Mouse (Mus musculus) gastrocnemius, postnatal 10 days (tissue): ENCODE data around the gene Tmeff1. TPM values are rescaled to one million over a fixed set of nuclear protein-coding genes. Genes with fewer than 3 reads are reported as not detected.

Experiments used
- DNase-seq: peaks from one replicate; pipeline ENCODE4 v3.0.0; 2021; ENCODE audit warnings: mixed read lengths
- long read RNA-seq, 2 experiments: library from polyadenylated mRNA; stranded (forward); transcript quantifications; one replicate each; pipeline ENCODE4 v2.0.0; 2021
- total RNA-seq, 2 experiments: library from RNA; stranded (reverse); gene quantifications; 2 replicates each; pipeline ENCODE4 v1.2.3; 2021

Tmeff1 gene
- total RNA-seq: 1 to 10 TPM; 2.7 to 3.1 TPM
- long read RNA-seq, experiment 1, partial matches to known transcripts: 0 of 3 reads
- long read RNA-seq, experiment 1, other reads (novel, unspliced or antisense): 2 of 3 reads
- long read RNA-seq, experiment 2, partial matches to known transcripts: 0 of 2 reads
- long read RNA-seq, experiment 2, other reads (novel, unspliced or antisense): 1 of 2 reads

DNA sequence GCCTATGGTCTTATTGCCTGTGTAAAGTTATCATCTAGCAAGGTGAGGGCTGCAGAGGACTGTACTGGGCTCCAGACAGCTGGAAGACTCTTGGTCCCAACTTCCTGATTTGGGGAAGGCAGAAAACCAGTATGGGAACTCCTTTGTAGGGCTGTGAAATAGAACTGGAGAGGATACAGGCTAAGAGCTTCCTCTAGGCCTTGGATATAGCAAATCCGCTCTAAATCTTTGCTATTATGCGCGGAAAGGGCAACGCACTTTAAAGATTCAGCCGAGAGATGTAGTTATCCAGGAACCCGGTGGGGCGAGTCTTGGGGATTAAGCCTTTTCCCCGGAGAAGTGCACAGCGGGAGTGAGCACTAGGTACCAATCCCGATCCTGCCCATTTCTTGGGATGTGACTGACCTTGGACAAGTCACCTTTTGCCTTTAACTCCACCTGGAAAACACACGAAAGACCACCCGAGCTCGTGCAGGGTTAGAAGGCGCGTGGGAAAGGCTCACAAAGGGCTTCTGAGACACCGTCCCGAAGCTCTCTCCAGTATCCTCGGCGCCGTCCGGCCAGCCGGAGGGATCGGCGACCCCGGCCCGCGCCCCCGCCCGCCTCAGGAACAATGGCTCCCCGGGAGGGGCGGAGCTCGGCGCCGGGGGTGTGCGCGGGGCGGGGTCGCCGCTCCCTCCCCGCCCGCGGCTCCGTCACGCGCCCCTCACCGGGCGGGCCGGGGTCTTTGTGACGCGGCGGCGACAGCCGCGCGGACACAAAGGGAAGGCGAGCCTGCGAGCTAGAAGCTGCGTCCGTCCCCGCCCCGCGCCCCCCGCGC, at the start of gene Tmeff1:
TSS of gene Tmeff1 (plus strand) at position 754 of the 820 bp plus-strand sequence.
- DNase-seq: peak; percentile 19

DNA sequence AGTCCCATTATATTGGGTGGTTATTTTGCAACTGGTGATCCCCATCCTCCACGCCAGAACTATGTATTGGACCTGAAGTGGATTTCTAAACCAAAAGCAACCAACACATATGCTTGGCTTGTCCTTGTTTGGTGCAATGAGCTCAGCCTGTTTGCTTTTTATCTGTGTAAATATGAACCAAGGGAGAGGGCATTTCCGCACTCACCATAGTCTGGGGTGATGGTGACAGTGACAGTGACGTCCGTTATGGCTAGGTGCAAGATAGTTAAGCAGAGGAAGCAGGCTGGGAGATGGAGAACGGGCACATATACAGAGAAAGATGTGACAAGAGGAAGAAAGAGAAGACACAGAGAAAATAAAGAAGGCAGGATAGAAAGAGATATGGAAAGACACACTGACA, 48.7 kb upstream of the Tmeff1 start:
- DNase-seq: no peak

DNA sequence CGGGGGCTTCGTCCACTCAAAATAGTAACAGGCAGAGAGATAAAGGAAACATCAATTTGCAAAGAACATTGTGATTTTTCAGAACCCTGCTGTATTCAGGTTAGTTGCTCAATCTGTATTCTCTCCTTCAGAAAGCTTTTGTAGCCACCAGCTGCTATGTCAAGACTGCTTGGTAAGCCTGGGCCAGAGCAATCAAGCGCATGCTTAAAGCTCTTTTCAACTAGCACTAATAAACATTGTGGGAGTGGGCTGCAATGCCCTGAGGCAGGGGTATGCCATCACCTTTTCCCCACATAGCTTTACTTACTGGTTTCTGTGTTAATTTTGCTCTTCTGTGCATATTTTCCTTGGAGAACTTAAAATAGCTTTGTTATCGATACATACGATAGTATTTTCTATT, 48.0 kb upstream of the Tmeff1 start:
- DNase-seq: no peak

DNA sequence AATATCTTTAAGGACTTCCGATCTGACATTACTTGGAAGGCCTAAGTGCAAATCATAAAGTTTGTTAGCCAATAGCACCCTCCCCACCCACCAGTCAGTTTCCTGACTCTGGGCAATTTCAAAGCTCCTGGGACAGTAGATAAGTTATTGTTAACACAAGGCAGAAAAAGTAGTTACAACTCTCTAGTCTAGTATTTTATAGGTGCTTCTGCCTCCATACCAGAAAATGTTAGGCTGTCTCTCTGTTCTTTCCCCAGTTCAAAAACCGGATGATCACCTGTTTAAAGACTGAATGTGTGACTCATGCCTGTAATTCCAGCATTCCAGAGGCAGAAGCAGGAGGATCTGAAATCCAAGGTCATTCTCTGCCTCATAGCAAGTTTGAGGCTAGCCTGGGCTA, 46.4 kb upstream of the Tmeff1 start:
- DNase-seq: no peak

DNA sequence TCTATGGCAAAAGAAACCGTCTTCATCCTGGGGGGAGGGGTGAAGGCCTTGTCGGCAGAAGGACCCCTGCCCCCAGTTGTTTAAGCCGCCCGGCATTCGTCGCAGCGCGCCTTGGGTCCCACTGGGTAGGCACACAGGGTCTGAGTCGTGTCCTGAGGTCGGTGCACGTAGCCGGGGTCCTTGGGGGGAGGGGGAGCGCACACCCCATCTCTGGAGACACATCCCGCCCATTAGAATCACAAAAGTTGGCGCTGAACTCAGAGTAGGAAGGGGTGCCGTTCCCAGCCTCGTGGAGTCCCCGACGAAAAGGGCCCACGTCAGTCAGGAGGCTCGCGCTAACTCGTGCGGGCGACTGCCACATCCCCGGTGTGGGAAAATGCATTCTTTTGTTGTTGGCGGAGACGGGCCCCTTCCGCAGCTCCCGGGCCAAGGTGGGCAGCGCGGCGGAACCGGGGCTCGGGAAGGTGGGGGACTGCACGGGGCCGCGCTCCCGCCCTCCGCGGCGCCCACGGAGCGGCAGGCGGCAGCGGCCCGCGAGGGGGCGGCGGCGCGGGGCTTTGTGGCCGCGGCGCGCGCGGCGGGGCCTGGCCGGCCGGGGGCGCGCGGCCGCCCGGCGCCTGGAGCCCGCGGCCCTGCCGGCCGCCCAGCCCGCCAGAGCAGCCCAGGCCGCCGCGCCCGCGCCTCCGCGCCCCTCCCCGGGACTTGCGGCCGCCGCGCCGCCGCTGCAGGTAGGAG, 45.0 kb upstream of the Tmeff1 start, which contains the start of gene Msantd3:
TSS of gene Msantd3 (plus strand) at position 95 of the 735 bp plus-strand sequence.
- DNase-seq: peak; percentile 56

DNA sequence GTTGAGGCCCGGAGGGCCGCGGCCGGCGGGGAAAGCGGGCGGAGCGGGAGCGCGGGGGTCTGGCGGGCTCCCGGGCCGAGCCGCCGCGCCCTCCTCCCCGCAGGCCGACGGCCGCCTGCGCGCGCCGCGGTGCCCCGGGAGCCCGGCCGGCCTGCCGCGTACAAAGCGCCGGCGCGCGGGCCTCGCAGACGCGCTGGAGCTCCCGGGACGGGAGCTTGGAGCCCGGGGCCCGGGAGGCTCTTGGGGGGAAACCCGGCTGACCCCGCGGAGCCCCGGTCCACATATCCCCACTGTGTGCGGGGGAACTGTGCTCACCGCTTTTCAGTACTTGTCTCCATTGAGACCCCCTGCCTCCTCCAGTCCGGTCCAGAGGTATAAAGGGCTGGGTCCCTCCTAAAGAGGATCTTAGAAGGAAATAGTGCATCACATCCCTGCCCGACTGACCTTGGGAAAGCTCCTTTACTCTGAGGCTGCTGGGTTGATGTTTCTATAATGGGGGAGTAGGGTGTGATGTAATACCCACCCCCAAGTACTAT, 44.3 kb upstream of the Tmeff1 start:
- DNase-seq: peak; percentile 49

DNA sequence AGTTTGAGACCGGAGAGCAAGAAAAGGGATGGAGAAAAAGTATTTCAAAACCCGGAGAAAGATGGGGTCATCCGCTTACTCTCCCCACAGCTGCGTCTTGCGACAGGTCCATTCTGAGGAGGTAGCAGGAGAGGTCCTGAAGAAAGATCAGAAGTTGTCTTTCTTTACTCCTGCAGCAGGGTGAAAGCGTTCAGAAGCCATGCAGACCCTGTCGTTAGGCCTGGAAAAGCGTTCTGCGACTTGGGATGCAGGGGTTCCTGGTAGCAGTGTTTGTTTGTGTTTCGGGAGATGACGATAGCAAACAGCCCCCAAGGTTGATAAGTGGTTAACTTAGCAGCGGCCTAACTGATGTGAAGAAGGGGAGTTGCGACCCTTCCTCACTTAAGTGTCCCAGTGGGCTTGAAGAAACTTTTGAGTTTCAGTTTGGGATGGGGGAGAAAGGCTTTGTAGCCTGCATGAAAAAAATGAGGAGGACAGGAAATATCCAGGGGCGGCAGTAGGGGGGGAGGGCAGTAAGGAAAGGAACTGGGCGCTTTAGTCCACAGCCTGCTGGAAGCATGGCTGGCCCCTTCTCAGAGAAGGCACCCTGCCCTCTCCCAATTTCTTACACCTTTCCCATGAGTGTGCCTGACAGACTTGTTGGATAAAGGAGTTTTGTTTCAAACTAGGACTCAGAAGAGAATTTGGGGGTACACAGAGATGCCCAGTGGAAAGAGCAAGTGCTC, 43.3 kb upstream of the Tmeff1 start:
- DNase-seq: no peak

DNA sequence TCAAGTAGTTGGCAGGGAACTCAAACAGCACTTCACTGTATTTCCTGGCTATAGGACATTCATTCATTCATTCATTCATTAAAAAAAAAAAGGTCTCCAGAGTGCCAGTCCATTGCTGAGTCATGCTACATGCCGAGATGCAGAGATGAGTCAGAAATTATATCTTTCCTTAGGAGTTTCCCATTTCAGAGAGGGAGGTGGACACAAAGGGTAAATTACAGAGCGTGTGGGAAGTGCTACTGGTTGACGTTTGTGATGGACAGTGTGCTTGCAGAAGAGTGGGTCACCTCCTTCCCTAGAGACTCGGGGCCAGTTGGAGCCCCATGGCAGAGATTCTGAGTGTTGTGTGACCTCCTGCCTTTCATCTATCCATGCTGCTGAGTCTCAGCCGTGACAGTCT, 42.6 kb upstream of the Tmeff1 start:
- no peak for DNase-seq

DNA sequence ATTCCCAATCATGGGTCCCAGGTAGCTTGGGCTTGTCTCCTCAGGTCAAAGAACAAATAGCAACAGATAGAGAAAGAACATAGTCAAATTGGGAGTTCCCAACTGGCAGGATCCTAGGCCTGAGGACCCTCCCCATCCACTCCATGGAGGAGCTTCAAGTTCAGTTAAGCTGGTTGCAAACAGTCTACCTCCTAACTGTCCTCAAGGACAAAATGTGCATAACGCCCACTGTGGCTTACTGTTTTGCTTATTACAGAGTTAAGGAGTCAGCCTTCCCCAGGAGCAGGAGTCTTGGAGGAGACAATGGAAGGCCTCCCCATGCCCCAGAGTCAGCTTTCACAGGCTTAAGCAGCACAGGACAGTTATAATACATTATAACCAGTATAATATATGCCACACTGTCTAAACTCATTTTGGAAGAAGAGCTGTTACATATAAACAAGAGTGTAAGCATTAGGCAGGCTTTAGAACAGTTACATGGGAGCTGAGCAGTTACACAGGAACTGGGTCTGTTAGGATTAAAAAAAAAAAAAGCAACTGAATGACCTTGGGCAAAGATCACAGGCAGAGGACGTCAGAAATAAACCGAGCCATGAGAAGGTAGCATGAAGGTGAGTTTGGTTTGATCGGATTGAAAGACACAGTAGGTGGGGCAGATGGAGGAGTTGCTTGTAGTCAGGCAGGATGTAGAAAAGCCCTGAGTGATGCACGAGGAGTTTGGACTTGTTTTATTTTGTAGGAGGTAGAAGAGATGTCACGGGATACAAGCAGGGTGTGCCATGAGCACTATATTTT, 41.7 kb upstream of the Tmeff1 start:
- DNase-seq: no peak

DNA sequence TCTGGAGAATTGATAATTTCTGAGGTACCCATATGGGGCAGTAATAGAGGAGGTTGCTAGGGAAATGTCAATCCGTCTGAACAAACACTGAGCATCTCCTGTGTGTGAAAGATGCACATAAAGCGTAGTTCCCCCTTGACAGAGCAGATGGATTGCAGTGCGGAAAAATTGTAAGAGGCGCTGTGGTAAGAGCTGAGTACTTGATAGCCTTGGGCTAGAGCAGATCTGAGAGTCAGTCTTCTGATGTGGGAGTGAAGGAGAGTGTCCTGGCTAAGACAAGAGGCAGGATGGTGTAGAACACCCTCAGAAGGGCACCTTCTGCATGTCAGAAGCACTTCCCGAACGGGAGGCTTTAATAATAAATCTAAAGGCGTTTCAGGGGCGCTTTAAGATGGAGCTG, 40.8 kb upstream of the Tmeff1 start:
- DNase-seq: no peak

DNA sequence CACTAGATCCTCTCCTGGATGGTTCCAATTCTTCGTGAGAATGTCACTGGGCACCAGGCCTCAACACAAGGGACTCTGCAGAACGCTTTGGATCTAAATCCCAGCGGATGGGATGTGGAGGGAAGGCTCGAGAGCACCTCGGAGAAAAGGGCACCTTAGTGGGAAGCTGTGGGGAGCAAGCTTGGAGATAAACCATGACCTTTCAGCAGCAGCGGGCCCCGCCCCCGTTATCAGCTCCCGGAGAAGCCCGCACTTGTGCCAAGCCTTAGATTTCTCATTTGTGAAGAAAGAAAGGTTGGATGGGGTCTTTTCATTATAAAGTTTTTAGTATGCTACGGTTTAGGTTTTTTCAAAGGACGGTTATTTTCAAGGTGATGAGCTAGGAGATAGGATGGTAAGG, 39.0 kb upstream of the Tmeff1 start:
- DNase-seq: no peak

DNA sequence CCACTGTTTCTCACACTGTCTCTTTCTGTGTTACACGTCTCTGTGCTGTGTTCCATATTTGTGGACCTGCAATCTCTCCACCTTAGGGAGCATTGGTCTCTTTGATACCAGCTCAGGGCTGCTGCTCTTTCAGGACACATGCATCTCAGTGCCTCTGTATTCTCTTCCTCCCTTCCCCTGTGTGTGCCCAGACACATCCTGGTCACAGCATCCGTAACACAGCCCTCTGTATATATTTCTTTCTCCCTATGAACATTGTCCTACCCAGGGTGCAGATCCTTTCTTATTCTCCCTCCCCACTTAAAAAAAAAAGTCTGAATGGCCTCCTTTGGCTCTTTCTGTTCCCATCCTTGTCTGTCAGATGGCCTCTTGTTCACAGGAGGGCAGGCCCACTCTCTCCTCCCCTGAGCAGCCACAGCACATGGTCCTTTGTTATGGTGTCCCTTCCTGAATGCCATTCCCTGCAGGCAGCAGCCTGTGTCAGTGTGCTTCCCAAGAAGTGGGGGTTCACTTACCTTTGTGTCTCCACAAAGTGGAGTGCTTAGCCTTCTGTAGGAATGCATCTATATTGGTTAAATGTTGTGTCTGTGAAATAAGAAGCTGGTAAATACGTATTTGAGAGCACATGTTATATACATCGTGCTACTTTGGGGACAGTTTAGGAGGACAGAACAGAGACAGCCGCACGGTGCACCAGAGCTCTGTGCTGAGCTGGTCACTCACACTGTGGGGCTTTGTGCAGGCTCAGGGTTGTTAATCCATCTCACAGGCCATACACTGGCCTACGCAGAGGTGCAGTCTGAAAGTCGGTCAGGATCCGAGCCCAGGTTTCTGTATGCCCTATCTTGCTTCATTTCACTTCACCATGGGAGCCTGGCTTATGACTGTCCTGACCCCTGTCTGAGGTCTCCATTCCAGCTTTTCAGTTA, 38.1 kb upstream of the Tmeff1 start:
- DNase-seq: no peak

DNA sequence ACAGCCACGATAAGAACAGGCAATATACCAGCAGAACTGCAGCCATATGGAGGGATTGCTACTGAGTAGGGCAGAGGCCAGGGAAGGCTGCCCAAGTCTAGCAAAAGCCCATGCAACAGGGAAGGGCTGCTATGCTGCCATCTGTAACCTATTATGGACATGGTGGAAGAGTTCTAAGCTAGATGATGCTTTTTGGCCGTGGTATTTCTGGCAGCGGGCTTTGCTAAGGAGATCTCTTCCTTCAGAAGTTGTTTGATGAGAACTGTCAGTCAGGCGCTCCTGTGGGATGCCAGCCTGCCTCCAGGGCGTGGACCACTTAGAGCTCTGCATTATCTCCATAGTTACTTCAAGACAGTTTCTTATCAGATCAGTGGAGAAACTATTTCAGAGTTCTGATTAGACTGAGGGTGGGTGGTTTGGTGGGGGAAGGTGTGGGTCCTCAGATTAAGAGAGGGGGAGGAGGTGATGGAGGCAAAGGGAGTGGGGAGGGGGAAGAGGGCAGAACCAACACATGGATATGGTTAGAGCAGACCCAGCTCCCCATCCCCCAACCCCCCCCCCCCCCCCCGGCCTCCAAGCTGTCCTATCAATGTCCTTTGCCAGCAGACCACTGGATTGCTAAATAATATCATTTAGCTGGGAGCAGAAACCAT, 36.5 kb upstream of the Tmeff1 start:
- no peak for DNase-seq

DNA sequence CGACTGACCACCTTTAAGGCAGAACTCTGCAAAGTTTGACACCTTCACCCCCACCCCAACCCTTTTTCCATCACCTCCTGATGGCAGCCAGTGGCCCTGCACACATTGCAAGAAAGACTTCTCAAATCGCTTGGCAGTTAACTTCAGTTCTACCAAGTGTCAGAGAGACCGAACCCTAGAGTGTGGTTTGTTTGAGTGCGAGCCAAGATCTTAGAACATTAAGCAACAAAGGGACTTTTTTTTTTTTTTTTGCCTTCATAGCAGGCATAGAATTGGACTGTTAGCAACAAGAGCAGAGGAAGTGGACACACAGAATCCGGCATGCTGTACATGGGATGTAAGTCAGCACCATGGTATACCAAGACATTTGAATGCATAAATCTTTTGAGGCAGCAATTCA, 35.3 kb upstream of the Tmeff1 start:
- DNase-seq: no peak

DNA sequence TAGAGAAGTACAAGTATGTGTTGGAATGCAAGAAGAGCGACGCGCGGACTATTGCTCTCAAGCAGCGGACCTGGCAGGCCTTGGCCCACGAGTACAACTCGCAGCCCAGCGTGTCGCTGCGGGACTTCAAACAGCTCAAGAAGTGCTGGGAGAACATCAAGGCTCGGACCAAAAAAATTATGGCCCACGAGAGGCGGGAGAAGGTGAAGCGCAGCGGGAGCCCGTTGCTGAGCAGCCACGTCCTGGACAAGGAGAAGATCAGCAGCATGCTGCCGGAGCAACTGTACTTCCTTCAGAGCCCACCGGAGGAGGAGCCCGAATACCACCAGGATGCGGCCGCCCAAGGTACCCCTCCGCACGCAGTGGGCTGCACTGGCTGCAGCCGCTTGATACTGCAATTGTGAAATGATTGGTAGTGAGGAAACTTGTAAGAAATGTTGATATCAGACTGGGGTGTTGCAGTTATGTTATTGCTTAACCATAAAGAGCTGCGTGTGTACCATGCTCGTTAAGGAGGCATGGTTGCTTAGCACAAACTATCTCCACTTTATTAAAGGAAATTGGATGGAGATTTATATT, 32.4 kb upstream of the Tmeff1 start:
- DNase-seq: no peak

DNA sequence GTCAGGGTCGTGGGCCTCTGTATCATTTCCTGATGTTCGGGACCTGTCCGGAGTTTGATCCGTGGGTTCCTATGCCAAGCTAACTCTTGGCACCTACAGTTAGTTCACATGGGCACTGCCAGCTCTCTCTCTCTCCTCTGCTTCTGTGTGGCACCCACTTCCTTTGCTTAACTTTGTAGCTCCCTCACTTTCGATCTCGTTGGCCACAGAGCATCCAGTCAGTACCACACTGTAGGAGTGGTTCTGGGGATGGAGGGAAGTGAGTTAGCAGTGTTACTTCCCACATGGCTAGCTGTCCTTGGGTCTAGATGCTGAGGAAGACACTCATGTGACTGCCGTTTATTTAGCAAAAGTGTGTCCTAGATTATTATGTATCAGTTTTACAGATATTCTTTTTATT, 30.8 kb upstream of the Tmeff1 start:
- DNase-seq: no peak

DNA sequence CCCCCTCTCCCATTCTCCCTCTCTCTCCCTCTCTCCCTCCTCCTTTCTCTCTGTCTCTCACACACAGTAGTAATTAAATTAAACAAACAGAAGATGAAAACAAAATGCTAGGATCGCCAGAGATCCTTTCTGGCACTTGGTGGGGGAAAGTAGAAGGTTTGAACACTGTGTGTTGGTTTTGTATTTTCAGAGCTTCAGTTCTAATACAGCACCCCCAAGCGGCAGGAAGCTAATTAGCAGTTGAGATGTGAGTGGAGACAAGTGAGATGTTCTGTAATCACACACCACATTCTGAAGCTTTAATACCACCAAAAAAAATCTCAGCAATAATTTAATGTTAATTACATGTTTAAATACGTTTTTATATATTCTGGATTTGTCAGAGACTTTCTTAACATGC, 29.2 kb upstream of the Tmeff1 start:
- peak; percentile 37 for DNase-seq

DNA sequence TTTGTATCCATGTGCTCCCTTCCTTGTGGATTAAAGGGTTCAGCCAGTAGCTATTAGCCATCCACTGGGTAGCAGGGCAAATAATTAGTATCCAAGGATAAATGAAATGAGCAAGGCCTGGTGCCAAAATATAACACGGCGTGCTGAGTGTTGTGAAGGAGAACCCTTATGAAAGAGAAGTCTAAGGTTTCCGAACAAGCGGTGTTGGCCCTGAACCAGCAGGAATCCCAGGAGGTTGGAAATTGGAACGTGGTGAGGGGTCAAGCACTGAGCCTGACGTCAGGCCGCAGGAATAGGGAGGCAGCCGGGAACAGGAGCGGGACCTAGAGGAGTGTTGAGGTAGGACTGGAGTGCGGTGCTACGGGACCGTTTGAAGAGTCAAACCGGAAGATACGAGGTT, 25.3 kb upstream of the Tmeff1 start:
- DNase-seq: no peak

DNA sequence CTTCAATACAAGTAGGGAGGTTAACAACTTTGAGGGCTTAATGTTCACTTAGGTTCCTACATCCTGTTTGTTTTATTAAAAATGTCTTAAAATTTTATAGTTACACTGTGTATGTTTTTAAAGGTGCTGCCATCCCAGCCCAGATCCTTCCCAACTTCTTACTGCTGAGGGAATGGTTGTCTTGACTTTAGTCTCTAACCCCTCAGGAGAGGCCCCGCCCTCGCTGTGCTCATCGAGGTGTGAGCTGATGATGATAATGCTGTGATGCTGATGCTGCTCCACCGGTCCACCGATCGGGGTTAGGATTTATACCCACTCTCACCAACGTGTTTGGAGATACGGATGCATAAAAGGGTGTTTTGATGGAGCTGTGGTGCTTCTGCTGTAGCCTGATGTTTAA, 23.1 kb upstream of the Tmeff1 start:
- no peak for DNase-seq
